23 mouse cellular contexts compared by ENCODE assay signal in genomic region chr7:93577523-93577922, GRCm38 (mm10).
DNase-seq lines count a peak whose midpoint lies in the region; TF ChIP-seq lines count a peak whose summit lies in the region.
"Had no signal": no experiment of that assay in that cellular context is flagged by ENCODE, and none has a peak within 500 bp of the region (broad histone marks: within the 10 kb centered on the region; RNA-seq: fewer than 3 reads in every experiment).

No protein-coding gene starts in this region.

- TF ChIP-seq CTCF in layer of hippocampus, adult 2 months (conservative IDR thresholded peaks at IDR 0.05), result no peak

- H3K27ac ChIP-seq in layer of hippocampus, adult 2 months, result no peak overlapping the region
- H3K27ac ChIP-seq: heart, adult 2 months; heart, embryonic 13.5 days; hindbrain, embryonic 13.5 days; intestine, embryonic 15.5 days; limb, embryonic 12.5 days; macrophage; midbrain, embryonic 10.5 days; stomach, postnatal 0 days had no signal

- intact Hi-C loops in heart, postnatal 36 days (cut with DNase I), result no loop called here

- H3K4me3 ChIP-seq in layer of hippocampus, adult 2 months, result no peak overlapping the region
- H3K4me3 ChIP-seq: heart, adult 2 months; heart, embryonic 13.5 days; hindbrain, embryonic 13.5 days; intestine, embryonic 15.5 days; limb, embryonic 12.5 days; midbrain, embryonic 10.5 days had no signal

- DNase-seq in layer of hippocampus, adult 2 months (ENCODE audit: low spot score in 2 of 2), result peak; percentile 3 to 14
- no peak for DNase-seq in layer of hippocampus, adult 9-10 months (ENCODE audit: low spot score)
- DNase-seq in right cerebral cortex, postnatal 4 days, result peak; percentile 2
- DNase-seq in right cerebral cortex, postnatal 36 days (ENCODE audit: low spot score in 2 of 2), result no peak
- peak; percentile 16 for DNase-seq in cerebellum, adult 9-11 months
- DNase-seq in layer of hippocampus, postnatal 36 days, result peak; percentile 12 to 13
- DNase-seq in heart, postnatal 36 days, result no peak
- DNase-seq in thymus, postnatal 10 days (ENCODE audit: low spot score in 2 of 2), result no peak
- DNase-seq: B cell, adult 2 months; gastrocnemius, postnatal 36 days; heart, adult 2 months; heart, postnatal 14 days; kidney, adult 8-10 months; kidney, postnatal 10 days; liver, postnatal 0 days; thymus, postnatal 14 days had no signal

Comparison
In these comparisons a context has a peak if more than half of its experiments do, and no peak if none do; other contexts are left out.
1. DNase-seq: peak in layer of hippocampus, adult 2 months (2 of 2), right cerebral cortex, postnatal 4 days (single experiment), cerebellum, adult 9-11 months (single experiment) and layer of hippocampus, postnatal 36 days (2 of 2); none in layer of hippocampus, adult 9-10 months (single experiment), right cerebral cortex, postnatal 36 days (0 of 2), heart, postnatal 36 days (0 of 2) and thymus, postnatal 10 days (0 of 2).